Mouse (Mus musculus): ENCODE results near the gene Nptxr. TPM values are rescaled to one million over a fixed set of nuclear protein-coding genes. Genes with fewer than 3 reads are reported as not detected.

Nptxr gene
- total RNA-seq, 2 experiments from 2014 or later, result 0.46 to 1.0 TPM

DNA sequence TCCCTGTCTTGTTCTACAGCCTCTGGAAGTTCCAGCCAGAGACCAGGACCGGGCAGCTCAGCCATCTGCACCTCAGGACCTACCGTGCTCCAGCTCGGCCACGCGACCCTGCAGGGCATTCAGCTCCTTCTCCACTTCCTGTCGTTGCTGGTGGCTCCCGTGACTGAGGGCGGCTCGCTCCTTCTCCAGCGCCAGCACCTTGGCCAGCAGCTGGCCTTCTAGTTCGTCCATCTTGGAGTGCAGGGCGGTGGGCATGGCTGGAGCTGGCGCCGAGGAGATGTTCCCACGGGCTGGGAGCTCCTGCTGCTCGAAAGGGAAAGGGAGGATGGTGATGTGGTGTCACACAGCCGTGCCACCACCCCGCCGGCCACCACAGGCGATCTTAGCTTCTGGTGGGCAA lies 10.4 kb downstream of the Nptxr start:
- Histone ChIP-seq H3K4me3 (no peak overlapping the region), H3K27ac (no peak overlapping the region)
- no peak for DNase-seq
- no peak for TF ChIP-seq CTCF (IDR thresholded peaks at IDR 0.05)
- intact Hi-C loops (cut with DNase I), result no loop called here

- no peak for DNase-seq
- Histone ChIP-seq H3K27ac (no peak overlapping the region), H3K4me3 (no peak overlapping the region)
- intact Hi-C loops (cut with DNase I), result no loop called here
- TF ChIP-seq CTCF (IDR thresholded peaks at IDR 0.05), result no peak
Observed at GRCm38 (mm10) chr15:79793076-79793475, 11.5 kb downstream of the Nptxr start.

DNA sequence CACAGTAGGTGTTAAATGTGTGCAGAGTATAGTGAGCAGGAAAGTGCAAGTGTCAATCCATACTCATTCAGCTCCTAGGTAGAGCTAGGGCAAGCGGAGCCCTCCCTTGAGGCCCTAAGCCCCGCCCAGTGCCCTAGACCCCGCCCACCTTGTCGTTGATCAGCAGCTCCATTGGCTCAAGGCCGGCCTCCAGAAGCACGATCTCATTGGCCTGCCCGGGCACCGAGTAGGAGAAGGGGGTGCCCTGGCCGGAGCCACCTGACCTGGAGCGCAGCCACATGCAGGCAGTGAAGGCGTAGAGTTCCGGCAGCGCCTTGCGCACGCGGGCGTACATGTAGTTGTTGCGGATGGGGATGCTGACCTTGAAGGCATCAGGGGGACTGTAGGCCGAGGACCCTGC lies 12.1 kb downstream of the Nptxr start:
- Histone ChIP-seq H3K4me3 (no peak overlapping the region), H3K27ac (no peak overlapping the region)
- no peak for TF ChIP-seq CTCF (IDR thresholded peaks at IDR 0.05)
- DNase-seq, result no peak
- intact Hi-C loops (cut with DNase I), result no loop called here

- no peak; the same call in 1 of the 2 replicates for TF ChIP-seq CTCF (IDR thresholded peaks at IDR 0.05)
- DNase-seq, result peak; percentile 46
- H3K4me3 ChIP-seq, result no peak overlapping the region
- intact Hi-C loops (cut with DNase I), result no loop called here
- H3K27ac ChIP-seq, result no peak overlapping the region
Observed at GRCm38 (mm10) chr15:79791502-79791901, 13.1 kb downstream of the Nptxr start.

GRCm38 (mm10) chr15:79790905-79791304 lies 13.7 kb downstream of the Nptxr start:
- no peak for DNase-seq
- no peak overlapping the region for H3K4me3 ChIP-seq
- no peak overlapping the region for H3K27ac ChIP-seq
- no peak for TF ChIP-seq CTCF (IDR thresholded peaks at IDR 0.05)
- intact Hi-C loops (cut with DNase I), result no loop called here

DNA sequence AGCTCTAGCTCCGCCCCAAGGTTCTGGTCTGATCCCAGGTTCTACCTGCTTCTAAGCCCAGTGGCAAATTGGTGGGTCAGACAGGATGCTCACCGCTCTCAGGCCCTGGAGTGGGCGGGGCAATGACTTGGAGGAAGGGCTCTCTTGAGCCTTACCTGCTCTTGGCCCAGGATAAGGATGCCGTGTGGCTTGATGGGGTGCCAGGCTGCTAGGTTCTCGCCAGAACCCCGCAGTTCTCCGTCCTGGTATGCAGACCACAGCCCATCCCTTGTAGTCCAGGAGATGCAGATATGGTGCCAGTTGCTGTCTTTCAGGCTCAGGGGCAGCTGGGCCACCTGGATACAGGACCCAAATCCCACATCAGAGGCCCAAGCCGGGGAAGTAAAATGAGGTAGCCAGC lies 14.5 kb downstream of the Nptxr start:
- Histone ChIP-seq H3K27ac (no peak overlapping the region), H3K4me3 (no peak overlapping the region)
- intact Hi-C loops (cut with DNase I), result no loop called here
- TF ChIP-seq CTCF (IDR thresholded peaks at IDR 0.05), result no peak
- DNase-seq, result no peak

- intact Hi-C loops (cut with DNase I), result no loop called here
Observed at GRCm38 (mm10) chr15:79787815-79788214, 16.8 kb downstream of the Nptxr start.

DNA sequence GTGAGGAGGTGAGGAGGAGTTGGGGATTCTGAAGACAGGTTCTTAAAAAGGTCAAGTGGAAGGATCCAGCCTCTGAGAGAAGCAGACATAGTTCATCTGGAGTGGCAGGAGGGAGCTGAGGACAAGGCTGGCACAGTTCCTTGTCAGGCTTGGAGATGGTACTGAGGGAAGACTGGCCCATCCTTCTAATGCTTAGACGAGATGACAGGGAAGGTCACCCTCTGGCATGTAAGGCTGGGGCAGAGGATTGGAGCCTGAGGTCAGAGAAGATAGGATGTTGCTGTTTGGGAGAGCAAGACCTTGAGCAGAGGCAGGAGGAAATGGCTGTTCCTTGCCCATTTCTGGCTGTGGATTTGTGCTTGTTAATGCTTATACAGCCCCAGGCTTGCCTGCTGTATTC lies 19.5 kb downstream of the Nptxr start:
- intact Hi-C loops (cut with DNase I), result no loop called here
- DNase-seq, result no peak
- H3K27ac ChIP-seq, result no peak overlapping the region
- H3K4me3 ChIP-seq, result no peak overlapping the region
- TF ChIP-seq CTCF (IDR thresholded peaks at IDR 0.05), result no peak

More at GRCm38 (mm10) chr15:79787815-79788214, 16.8 kb downstream of the Nptxr start:
- no peak for TF ChIP-seq CTCF (IDR thresholded peaks at IDR 0.05)
- Histone ChIP-seq H3K27ac (no peak overlapping the region), H3K4me3 (no peak overlapping the region)
- no peak for DNase-seq

GRCm38 (mm10) chr15:79777749-79778148 lies 26.8 kb downstream of the Nptxr start, which contains the start of gene Dnal4:
TSS of gene Dnal4 (minus strand) at chr15:79777849.
- no peak for DNase-seq
- no peak within 1 kb of the TSS for H3K27ac ChIP-seq
- intact Hi-C loops (cut with DNase I), result no loop called here
- TF ChIP-seq CTCF (IDR thresholded peaks at IDR 0.05), result no peak
- no peak within 1 kb of the TSS for H3K4me3 ChIP-seq

DNA sequence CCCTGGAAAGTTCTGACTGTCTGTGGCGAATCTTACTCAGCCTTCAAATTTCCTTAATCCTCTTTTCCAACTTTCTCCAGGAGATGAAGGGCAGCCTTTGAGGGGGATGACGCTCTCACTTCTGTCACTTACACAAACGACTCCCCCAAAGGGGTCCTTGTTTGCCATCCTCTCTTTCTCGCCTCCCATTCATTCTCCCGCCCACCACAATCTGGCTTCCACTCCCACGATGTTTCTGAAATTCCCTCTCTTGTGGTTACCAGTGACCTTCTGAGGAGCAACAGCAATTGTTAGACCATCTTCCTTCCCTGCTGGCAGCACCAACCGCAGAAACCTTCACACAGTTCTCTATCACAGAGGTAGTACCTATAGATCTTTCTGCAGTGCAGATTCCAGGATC lies 28.9 kb downstream of the Nptxr start:
- no peak for TF ChIP-seq CTCF (IDR thresholded peaks at IDR 0.05)
- intact Hi-C loops (cut with DNase I), result no loop called here
- H3K4me3 ChIP-seq, result no peak overlapping the region
- no peak for DNase-seq
- H3K27ac ChIP-seq, result no peak overlapping the region

DNA sequence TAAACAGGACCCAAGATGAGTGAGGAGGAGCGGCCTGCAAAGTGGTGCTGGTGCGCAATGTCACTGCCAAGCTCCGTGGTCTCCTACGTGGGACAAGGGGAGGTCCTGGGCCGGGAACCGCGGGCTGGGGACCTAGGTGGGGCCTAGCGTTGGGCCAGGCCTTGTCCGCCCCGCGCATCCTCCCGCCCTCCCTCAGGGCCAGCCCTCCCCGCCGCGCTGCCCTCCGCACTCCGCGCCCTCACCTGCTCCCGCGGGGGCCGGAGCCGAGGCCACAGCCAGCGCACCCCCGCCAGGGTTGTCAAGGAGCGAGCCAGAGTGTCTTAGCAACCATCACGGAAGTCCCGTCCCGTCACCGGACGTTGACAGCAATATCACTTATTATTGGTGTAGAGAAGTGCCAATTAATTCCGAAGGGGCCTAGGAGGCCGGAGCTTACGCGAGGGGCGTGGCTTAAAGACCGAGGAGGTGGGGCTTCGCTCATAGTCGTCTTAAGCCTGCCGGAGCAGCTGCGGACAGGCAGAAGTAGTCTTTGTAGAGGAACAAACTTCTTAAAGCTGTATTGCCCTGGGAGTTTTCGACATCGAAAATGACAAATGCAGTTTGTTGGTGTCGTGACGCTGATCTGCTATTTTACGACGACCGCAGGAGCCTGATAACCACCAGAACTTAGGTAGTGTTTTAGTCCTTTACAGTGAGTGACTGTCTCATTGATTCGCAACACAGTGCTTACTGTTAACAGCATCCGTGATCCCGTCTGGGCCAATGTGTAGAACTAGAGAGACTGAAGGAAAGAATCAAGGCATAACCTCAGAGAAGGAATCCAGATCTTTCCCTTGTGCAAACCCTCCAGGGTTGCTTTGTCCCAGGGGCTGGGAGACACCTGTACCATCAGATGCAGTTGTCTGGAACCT lies 30.2 kb downstream of the Nptxr start:
- no peak for TF ChIP-seq CTCF (IDR thresholded peaks at IDR 0.05)
- Histone ChIP-seq H3K27ac (peak overlapping the region; percentile 90), H3K4me3 (peak overlapping the region; percentile 83)
- DNase-seq, result peak; percentile 97
- intact Hi-C loops (cut with DNase I), result no loop called here

GRCm38 (mm10) chr15:79770629-79771240 lies 33.8 kb downstream of the Nptxr start:
- intact Hi-C loops (cut with DNase I), result no loop called here
- no peak overlapping the region for H3K4me3 ChIP-seq
- no peak for DNase-seq
- TF ChIP-seq CTCF (IDR thresholded peaks at IDR 0.05), result no peak
- H3K27ac ChIP-seq, result no peak overlapping the region

GRCm38 (mm10) chr15:79768302-79768701 lies 36.3 kb downstream of the Nptxr start:
- H3K27ac ChIP-seq, result no peak overlapping the region
- H3K4me3 ChIP-seq, result no peak overlapping the region
- intact Hi-C loops (cut with DNase I), result no loop called here
- DNase-seq, result no peak
- TF ChIP-seq CTCF (IDR thresholded peaks at IDR 0.05), result no peak
